Mouse (Mus musculus): ENCODE results near the gene Kif14. TPM values are rescaled to one million over a fixed set of nuclear protein-coding genes. Genes with fewer than 3 reads are reported as not detected.

The Kif14 gene
- polyA plus RNA-seq, 1 experiment from 2014 or later, result 9.0 TPM

DNA sequence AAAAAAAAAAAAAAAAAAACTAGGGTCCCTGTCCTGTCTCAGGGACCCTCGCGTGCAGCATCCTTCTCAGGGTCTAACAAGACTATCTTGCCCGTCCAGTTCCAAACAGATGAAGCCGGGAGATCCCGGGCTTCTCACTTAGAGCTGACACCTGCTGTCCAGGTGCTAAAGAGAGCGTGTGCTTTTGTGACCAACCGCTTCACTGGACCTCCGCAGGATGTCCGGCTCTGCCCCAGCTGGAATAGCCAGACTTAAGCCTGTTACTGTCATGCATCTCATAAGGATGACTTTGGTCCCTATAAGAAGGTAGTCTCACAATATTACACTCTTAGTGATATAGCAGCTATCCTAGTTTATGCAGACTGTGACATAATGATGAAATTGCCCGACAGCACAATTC is 105.4 kb downstream of the Kif14 start:
- WGBS, result 76% methylated on average over 10 of the region's 10 CpGs
- Histone ChIP-seq H3K9ac (no peak overlapping the region), H3K4me1 (0 out of 2 replicates have a peak, but pooled peaks cover 8% of the 10 kb centered on the region), H3K27ac (no peak overlapping the region), H3K36me3 (no peaks in the 10 kb centered on the region), H3K4me2 (replicated peaks) (no peak overlapping the region), H3K9me3 (no peaks in the 10 kb centered on the region), H3K27me3 (peaks cover 13% of the 10 kb centered on the region; the same call in 1 of the 2 replicates), H3K4me3 (no peak overlapping the region)
- ATAC-seq (ENCODE audit: insufficient number of reproducible peaks, insufficient read depth, low FRiP score, low TSS enrichment), result no peak

DNA sequence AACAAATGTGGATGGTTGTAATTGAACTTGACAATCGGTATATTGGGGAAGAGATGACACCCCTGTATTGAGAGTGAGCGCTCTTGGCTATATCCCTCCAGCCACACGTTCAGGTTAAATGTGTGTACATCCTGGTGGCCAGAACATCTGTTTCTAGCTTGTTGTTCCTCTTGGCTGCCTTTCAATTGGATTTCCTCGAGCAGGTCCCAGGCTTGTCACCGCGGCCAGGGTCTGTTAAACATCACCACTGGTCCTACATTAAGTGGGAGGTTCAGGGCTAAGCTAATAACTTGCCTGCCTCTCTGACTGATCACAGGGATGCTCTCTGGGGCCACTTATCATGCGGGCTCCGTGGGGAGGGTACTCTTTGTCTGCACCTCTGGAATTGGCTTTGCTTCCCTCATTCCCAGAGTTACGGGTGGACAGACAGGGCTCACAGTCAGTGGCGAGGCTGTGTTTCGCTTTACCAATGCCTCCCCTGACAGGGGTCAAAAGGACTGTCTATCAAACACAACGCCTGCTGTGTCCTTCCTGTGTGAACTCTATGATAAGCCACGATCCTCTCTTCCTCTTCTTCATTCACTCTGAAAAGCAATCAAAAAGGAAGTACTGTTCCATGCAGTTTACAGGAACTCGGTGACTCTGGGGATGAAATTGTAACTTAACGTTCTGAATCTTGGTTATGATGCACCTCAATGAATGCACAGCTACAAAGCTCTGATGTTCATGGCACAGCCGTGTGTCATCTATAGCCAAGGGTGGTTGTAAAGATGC is 111.9 kb downstream of the Kif14 start:
- peaks cover 13% of the 10 kb centered on the region for H3K4me1 ChIP-seq
- 30% methylated on average over 16 of the region's 16 CpGs for WGBS
- H3K9ac ChIP-seq, result no peak overlapping the region
- H3K36me3 ChIP-seq, result no peaks in the 10 kb centered on the region
- H3K27me3 ChIP-seq, result no peaks in the 10 kb centered on the region
- no peaks in the 10 kb centered on the region for H3K9me3 ChIP-seq
- no peak overlapping the region for H3K27ac ChIP-seq
- ATAC-seq (ENCODE audit: insufficient number of reproducible peaks, insufficient read depth, low FRiP score, low TSS enrichment), result no peak
- no peak overlapping the region for H3K4me2 ChIP-seq (replicated peaks)
- no peak overlapping the region for H3K4me3 ChIP-seq

DNA sequence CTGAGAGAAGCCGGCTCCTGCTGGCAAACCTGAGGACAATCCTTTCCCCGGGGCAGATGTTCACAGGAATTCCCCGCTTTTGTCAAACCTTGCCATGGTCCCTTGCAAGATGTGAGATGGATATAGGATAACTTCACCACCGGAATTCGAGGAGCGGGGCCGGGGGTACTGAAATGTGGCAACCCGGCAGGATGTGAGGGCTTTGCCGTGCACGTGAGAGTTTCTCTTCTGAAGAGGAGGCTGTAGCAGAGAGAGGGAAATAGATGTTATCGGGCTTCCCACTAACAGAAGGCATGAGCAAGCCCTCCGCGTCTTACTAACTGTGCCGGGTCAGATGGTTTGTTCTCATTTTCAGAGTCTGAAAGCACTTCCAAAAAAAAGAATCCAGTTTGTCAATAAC is 113.2 kb downstream of the Kif14 start:
- H3K9ac ChIP-seq, result no peak overlapping the region
- H3K4me2 ChIP-seq (replicated peaks), result no peak overlapping the region
- no peak for ATAC-seq (ENCODE audit: insufficient number of reproducible peaks, insufficient read depth, low FRiP score, low TSS enrichment)
- H3K4me3 ChIP-seq, result no peak overlapping the region
- H3K36me3 ChIP-seq, result no peaks in the 10 kb centered on the region
- H3K9me3 ChIP-seq, result no peaks in the 10 kb centered on the region
- no peaks in the 10 kb centered on the region for H3K27me3 ChIP-seq
- H3K4me1 ChIP-seq, result peaks cover 13% of the 10 kb centered on the region
- 76% methylated on average over 14 of the region's 14 CpGs for WGBS
- no peak overlapping the region for H3K27ac ChIP-seq

DNA sequence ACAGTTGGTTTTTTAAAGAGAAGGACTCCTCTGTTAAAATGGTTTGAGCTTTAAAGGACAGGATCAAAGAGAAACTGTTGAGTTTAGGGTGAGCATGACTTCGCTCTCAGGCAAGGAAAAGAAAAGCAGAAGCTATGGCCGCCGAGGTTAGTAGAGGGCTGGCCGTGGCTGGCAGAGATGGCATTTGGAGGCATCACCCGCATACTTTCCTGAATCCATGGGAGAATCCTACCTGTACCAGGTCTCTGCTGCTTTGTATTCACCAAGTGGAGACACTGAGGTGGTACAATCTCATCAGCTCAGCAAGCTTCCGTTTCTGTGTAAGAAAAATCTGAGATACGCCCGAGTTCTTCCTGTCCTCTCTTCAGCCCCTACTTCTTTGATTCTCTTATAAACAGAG is 114.1 kb downstream of the Kif14 start:
- ATAC-seq (ENCODE audit: insufficient number of reproducible peaks, insufficient read depth, low FRiP score, low TSS enrichment), result no peak
- Histone ChIP-seq H3K9ac (no peak overlapping the region), H3K4me2 (replicated peaks) (no peak overlapping the region), H3K27me3 (no peaks in the 10 kb centered on the region), H3K36me3 (no peaks in the 10 kb centered on the region), H3K27ac (no peak overlapping the region), H3K4me3 (no peak overlapping the region), H3K4me1 (peaks cover 13% of the 10 kb centered on the region), H3K9me3 (no peaks in the 10 kb centered on the region)
- WGBS, result 90% methylated on average over 8 of the region's 8 CpGs

Other genes starting within 250 kb of the Kif14 start
- 24.6 and 25.5 TPM in 2 replicates for gene Inava, start 232.1 kb upstream of the Kif14 start, polyA plus RNA-seq (2016; fragmentation: Nextera tagmentation; extraction: Ambion mirVana)
- not detected in 2 replicates for gene Gpr25, start 205.5 kb upstream of the Kif14 start, polyA plus RNA-seq (2016; fragmentation: Nextera tagmentation; extraction: Ambion mirVana)
- gene Camsap2, start 120.2 kb upstream of the Kif14 start, polyA plus RNA-seq (2016; fragmentation: Nextera tagmentation; extraction: Ambion mirVana), result 16.5 and 17.1 TPM in 2 replicates
- 20.9 and 21.1 TPM in 2 replicates for gene Ddx59, start 51.1 kb upstream of the Kif14 start, polyA plus RNA-seq (2016; fragmentation: Nextera tagmentation; extraction: Ambion mirVana)
- gene Zfp281, start 158.6 kb downstream of the Kif14 start, polyA plus RNA-seq (2016; fragmentation: Nextera tagmentation; extraction: Ambion mirVana), result 29.8 and 31.5 TPM in 2 replicates

All from embryonic facial prominence, embryonic 12.5 days (tissue).